Mouse (Mus musculus): ENCODE measurements at regions not wholly inside any gene's neighbourhood (a gene's known extent, or its start where the extent isn't known, plus 50 kb on each side); places are given as distances from the start of the nearest gene placed in this dataset.

DNA sequence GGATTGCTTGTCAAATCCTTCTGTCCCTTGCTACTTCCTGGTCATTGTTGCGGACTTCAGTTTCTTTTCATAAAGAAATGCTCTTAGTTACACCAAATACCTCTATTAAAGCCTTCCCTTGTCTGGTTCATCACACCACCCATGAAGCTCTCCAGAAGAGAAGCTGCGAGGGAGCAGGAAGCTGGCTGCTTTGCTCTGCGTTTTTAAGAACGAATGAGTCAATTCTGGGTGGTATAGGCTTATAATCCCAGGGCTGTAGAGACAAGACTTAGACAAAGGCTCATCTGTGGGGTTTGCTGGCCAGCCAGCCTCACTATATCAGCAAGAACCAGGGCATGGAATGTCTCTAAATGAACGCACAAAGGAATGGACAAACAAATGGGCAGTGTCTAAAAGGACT lies 124.4 kb downstream of the Maf start:
- TF ChIP-seq POLR2A (IDR thresholded peaks at IDR 0.05; ENCODE audit: borderline replicate concordance, insufficient read depth, low read length) (no peak), CTCF (IDR thresholded peaks at IDR 0.05; ENCODE audit: borderline replicate concordance, insufficient read depth, low read depth, low read length) (no peak)
